Mouse (Mus musculus): ENCODE results near the gene Pex14.

- TF ChIP-seq CTCF (IDR thresholded peaks at IDR 0.05; ENCODE audit: low read depth, low read length): no peak
- no peak for TF ChIP-seq POLR2A (IDR thresholded peaks at IDR 0.05; ENCODE audit: extremely low read depth, insufficient read depth, low read length)
Observed at GRCm38 (mm10) chr4:148974833-148975232, 124.8 kb downstream of the Pex14 start.

All from liver, adult 2 months (tissue).